Mouse (Mus musculus): ENCODE measurements around the gene Rap1gap2. TPM values are rescaled to one million over a fixed set of nuclear protein-coding genes. Genes with fewer than 3 reads are reported as not detected.
"Not testable (repeated sequence)": the region's sequence is repeated elsewhere in the genome, so short reads cannot be mapped to it uniquely, and the experiment has no call there.

The Rap1gap2 gene
- total RNA-seq, 2 experiments from 2014 or later, result 18.7 to 28.8 TPM

DNA sequence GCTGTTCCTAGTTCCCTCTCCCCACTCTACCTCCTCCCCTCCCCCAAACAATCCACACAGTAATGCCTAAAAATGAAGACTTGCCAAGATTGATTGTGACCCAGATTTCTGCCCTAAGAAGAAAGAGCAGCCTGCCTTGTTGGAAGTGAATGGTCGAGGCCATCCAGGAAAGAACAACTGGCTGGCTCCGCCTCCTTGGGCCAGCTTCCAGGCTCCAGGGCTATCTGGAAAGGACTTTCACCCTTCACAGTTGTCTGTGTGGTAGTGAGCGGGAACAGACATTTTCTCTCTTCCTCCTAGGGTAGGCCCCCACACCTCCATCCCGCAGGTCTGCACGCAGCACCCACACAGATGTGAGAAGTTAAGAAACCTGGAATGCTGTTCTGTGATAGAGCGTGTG, 13.0 kb upstream of the Rap1gap2 start:
- no peak for DNase-seq (ENCODE audit: low spot score in 2 of 2)

DNA sequence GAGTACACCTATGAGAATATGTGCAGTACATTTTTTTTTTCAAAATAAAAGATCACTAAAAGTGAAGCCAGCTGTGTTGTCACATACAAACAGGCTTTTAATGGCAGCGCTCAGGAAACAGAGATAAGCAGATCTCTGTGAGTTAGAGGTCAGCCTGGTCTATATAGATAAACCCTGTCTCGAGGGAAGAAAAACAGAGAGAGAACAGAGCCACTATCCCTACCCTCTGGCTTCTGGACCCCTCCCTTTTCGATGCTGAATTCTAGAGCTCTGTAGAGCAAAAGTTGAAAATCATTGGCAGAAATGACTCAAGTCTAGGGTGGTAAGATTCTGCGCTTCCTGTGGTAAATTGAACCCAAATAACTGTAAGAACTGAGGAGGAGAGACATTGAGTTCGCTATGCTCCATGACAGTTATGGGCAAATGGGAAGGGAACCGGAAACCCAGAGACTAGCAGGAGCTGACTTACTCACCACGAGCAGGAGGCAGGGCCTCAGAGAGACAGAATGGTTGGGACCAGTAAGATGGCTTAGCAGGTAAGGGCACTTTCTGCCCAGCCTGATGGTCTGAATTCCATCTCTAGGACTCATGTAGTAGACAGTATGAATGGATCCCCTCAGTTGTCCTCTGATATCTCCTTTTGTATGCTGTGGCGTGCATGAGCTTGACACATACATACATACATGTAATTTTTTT, 11.4 kb upstream of the Rap1gap2 start:
- DNase-seq (ENCODE audit: low spot score in 2 of 2), result no peak

DNA sequence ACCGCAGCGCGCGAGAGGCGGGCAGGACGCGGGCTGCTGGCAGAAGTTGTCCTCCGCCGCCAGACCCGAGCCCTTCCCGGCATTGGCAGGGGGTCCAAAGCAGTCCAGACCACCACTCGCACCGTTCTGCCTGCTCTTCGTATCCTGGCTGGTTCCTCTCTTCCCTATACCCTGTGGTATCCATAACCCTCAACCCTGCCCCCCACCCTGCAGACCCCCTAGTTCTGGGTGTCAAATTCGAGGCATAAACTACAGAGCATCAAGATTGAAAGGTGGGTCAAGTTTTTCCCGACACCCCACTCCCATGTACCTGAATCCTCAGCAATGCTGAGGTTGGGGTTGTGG, 9.2 kb upstream of the Rap1gap2 start:
- DNase-seq (ENCODE audit: low spot score in 2 of 2), result no peak

DNA sequence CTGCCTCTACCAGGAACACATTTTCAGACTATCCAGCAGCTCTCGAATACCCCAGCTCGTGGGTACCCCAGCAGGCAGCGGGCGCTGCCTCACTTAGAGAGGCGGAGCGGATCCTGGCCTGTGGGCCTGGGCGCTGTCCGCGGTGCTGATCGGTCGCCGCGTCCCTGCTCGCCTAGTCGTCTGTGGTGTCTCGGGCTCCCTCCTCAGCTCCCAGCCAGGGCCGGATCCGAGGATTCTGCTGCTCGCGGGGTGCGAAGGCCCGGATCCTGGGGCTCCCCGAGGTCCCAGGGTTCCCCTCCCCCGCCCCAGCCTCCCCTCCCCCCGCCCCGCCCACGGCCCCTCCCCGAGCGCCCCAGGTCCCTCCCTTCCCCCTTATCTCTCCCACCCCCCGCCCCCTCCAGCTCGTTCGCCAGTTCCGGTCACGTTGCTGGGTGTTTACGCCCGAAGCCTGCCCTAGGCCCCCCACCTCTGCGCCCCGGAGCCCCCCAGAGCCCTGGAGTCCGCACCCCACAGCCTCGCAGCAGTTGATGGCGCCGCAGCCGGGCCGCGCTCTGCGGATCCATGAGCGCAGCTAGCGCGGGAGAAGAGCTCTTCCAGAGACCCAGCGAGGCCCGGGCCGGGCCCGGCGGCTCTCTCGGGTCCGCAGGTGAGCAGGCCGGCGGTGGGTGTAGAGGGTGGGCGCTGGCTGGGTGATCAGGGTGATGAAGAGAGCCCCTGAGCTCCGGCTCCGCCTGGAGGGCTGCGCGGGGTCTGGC, 8.7 kb upstream of the Rap1gap2 start, which contains the start of gene Ccdc92b:
TSS of gene Ccdc92b (plus strand) at position 405 of the 755 bp plus-strand sequence.
- DNase-seq (ENCODE audit: low spot score in 2 of 2), result peak; percentile 66 to 82

DNA sequence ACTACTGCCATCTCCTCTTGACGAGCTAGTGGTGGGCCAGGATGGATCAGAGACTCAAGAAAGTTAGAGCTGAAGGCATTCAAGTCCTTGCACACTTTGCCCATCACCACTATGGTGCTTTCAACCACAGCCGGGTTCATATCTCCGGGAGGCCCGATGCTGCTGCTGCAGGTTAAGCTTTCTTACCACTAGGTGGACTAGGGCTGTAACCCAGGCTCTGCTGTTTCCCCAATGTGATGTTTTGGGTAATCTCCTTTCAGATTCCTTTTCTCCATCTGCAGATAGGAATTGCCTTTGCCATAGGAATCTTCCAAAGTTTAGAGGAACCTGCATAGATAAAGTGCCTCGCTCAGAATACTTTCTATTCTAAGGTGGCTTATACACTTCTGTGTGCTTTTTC, 4.9 kb upstream of the Rap1gap2 start:
- DNase-seq (ENCODE audit: low spot score in 2 of 2), result no peak

DNA sequence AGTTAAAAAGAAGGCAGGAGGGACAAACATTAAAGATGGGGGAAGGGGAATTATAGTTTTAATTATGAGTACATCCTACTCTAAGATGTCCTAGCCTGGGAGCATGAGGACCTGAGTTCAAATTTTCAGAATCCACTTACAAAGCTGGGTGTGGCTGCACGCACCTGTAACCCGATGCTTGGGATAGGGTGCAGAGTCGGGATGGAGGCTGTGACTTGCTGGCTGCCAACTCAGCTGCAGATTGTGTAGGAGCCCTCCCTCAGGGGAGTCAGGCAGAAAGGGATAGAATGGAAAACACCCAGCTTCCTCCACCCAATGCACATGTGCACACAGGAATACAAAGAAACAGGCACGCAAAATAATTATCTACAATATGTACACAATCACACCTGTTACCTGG, 2.7 kb upstream of the Rap1gap2 start:
- DNase-seq (ENCODE audit: low spot score in 2 of 2), result no peak

DNA sequence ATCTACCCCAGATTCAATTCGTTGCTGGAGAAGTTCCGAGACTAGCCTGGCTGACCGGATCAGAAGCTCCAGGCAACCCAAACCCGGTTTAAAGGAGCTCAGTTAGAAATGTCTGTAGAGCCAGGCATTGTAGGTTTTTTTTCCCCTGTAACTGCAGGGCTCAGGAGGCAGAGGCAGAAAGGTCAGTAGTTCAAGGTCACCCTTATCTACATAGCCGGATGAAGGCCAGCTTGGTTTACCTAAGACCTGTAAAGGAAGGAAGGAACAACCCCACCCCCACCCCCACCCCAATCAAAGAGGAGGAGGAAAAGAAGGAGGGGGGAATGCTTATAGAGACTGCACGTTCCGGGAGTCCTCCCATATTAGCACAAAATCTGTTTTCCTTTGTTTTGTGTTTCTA, 722 bp upstream of the Rap1gap2 start:
- DNase-seq (ENCODE audit: low spot score in 2 of 2), result no peak

DNA sequence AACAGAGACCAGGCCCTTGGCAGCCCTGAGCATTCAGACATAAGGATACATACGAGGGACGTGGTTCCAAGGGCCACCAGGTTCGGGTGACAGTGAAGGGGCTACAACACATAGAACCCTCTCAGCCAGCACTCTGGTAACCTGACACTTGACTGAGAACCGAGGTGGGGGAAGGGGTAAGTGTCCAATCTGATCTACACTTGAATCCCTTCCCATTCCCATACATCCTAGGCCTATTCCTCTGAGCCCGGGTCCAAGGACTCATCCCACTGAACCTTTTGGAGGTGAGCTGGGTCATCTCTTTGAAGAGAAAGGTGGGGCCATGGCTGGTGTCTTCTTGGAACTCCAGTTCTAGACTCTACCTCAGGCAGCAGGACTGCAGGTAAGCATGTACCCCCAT, 647 bp downstream of the Rap1gap2 start:
- DNase-seq (ENCODE audit: low spot score in 2 of 2), result no peak

DNA sequence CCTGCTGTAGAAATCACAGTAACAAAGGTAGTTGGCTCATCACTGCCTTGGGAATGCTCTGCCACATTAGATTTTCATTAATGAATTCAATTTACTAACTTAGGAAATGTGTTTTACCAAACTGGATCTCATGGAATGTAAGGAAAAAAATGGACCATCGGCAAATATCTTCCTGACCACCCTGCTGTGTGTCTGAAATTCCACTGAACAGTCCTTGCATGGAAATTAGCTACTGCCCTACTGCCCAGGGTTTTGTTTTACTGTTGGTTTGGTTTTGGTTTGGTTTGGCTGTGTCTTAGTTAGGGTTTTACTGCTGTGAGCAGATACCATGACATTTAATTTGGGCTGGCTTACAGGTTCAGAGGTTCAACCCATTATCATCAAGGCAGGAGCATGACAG, 8.4 kb downstream of the Rap1gap2 start:
- DNase-seq (ENCODE audit: low spot score in 2 of 2), result no peak

DNA sequence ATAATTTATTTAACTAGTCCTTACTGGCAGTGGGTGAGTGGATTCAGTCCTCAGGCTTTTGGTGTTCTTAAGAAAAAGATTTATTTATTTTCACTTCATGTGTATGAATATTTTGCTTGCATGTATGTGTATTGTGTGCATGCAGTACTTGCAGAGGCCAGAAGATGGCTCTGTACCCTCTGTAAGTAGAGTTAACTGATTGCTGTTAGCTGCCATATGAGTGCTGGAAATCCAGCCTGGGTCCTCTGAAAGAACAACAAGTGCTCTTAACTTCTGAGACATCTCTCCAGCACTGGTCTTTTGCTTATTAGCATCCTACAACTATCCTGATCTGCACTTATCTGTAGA, 12.8 kb downstream of the Rap1gap2 start:
- DNase-seq (ENCODE audit: low spot score in 2 of 2), result no peak

DNA sequence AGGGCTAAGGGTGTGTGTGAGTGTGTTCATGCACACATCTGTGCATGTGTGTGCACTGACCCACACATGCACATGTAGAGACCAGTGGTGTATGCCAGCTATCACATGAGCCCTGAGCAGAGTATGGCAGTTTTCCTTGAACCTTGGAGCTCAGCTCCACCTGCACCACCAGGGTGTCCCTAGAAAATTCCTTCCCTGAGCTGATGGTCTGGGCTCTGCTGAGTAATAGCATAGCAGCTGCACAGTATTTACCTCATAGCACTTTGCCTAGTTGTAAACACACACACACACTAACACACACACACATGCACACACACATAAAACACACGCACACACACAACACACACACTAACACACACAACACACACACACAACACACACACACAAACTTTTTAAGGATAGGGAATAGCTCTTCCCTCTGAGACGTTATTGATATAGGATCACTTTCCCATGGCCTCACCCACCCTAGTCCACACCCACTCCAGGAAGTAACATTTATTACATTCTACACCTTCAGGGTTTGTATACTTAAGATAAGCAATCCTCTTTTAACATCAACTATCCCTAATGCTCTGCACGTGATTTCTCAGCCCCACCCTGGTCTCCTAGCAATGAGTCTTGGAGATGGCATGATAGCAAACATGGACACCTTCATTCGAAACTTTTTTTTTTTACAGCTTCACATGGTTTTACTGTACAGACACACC, 13.3 kb downstream of the Rap1gap2 start:
- DNase-seq (ENCODE audit: low spot score in 2 of 2), result no peak

DNA sequence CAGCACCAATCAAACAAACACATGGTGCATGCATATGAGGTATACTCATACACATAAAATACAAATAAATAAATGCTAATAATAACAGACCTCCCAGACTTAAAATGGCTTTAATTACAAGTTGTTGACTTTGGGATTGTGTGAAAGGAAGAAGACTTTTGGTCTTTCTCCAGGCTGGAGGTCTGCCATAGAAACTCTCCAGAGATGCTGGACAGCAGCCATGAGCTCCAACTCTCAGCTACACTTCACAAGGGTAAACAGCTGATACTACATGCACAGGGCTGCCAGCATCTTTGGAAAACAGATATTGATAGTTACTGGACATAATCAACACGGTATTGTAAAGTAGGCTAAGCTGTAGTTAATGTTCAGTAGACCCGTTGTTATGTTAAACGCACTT, 18.5 kb downstream of the Rap1gap2 start:
- DNase-seq (ENCODE audit: low spot score in 2 of 2), result no peak

DNA sequence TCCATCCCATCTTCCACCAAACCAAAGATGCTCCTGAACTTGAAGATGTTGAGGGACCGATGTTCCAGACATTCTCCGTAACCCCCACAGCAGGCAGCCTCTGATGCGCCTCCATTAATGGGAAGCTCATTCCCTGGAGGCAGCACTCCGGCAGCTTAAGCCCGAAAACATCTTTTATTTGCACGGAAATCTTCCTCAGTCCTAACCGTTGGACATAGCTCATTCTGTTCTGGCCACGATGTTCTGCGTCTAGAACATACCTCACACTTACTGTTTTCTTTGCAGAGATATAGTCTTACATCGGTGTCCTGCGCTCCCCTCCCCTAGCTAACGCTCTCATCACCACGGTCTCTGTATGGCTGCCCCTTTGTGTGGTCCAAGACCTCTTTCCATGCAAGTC, 20.0 kb downstream of the Rap1gap2 start:
- no peak for DNase-seq (ENCODE audit: low spot score in 2 of 2)

DNA sequence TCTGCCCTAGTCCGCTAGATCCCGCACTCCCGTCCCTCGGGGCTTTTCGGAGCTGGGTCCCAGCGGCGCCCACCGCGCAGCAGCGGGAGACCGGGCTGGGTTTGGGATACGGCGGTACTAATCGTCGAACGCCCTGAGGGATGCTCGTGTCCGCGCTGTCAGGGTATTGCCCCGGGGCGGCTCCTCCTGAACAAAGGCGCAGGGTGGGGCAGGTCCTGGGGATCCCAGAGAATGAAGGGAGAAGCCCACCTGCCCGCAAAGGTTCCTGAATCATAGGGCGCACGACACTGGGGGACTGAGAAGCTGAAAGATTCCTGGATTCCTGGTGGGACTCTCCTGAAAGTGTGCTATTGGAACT, 20.5 kb downstream of the Rap1gap2 start:
- DNase-seq (ENCODE audit: low spot score in 2 of 2), result no peak

DNA sequence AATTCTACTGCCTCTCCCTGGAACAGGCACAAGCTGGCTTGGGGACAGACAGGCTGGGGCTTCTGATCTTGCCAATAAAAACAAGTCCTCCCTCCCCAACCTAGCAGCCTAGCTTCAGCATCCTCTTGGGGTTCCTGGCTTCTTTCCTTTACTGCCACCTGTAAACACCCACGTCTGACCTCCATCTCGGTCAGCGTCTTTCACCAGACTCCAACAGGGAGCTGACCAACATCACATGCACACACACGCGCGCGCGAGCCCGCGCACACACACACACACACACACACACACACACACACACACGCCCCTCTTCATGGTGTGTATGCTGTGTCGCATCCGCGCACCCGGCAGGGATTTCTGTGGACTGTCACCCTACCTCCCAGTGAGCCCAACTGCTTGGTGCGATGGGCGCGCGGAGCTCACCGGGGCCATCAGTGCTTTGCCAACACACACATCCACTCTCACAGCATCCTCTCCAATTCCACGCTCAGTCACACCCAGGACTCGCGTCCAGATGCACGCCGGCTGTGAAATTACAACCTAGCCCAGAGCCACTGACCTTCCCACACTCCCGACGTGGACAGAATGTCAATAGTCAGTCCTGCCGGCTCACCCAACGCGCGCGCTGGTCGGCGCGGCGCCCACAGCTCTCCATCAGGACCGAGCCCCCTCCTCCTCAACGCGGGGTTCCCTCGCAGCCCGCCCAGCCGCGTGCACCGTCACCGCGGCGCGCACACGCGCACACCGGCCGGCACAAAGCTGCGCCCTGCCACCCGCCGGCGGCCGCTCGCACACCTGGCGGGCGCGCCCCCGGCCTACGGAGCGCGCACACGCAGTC, 21.1 kb downstream of the Rap1gap2 start:
- DNase-seq (ENCODE audit: low spot score in 2 of 2), result no peak

DNA sequence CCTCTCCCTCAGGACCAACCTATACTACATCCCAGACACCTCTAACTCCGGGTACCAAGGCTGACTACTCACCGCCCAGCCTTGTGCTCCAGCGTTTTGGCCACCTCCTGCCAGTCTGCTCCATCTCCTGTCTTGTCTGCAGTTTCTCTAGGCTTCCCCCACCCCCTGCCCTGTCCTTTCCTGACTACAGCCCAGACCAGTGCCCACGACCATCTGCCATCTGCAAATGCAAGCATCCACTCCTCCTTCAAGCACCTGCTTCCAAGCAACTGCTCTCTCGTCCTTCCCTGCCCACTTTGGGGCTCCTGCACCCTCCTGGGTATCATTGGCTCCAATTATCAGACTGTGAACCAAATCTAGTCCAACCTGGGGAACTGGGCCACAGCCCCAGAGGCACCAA, 24.3 kb downstream of the Rap1gap2 start:
- DNase-seq (ENCODE audit: low spot score in 2 of 2), result no peak

DNA sequence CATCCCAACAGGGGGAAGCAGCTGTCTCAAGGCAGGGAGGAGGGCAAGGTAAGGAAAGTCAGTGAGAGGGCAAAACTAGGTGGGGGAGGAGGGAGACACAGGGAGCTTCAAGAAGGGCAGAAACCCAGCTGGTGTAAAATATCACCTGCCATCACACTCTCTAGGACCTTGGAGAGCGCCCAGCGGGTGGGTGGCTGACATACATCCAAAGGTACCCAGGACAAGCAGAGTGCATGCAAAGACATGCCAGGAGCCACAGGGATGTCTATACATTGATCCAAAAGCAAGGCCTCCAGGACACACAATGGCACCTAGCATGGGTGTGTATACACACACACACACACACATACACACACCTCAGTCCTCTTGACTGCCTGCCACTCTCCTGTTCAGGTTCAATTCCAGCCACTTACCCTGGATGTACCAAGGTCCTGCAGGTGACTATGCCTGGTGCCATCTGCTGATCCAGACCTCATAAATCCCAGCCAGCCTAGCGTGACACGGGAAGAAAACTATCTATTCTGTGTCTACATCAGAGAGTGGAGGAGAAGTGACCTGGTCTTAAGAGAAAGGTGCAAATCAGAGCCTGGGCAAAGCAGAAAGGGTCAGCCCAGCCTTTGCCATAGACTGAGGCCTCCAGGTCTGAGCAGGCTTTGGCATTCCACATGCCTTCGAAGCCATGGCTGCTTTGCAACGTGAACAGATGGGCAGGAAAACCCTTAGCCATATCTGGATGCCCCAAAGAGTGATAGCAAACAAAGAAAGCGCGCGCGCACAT, 25.6 kb downstream of the Rap1gap2 start:
- DNase-seq (ENCODE audit: low spot score in 2 of 2), result peak in 1 of 2 experiments; percentile 15

DNA sequence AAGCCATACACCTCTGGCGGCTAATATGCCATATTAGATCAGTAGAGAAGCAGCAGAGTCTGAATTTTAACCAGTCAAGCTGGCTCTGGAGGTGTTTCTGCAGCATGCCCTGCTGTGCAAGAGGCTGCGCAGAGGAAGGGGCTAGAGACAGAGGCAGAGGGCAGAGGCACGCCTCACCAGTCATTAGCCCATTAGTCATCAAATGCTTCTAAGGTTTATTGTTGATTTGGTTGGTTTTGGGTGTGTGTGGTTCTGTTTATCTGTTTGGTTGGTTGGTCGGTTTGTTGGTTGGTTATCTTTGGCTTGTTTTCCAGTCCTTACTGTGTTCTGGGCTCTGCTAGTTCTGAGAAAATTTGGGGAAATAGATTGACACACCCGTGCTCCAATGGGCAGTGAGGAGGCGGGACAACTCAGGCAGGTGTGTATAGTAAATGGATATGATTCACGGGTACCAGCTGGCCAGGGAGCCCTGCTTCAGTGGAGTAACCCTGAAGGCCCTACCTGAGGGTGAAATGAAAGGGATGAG, 26.8 kb downstream of the Rap1gap2 start:
- DNase-seq (ENCODE audit: low spot score in 2 of 2), result no peak

DNA sequence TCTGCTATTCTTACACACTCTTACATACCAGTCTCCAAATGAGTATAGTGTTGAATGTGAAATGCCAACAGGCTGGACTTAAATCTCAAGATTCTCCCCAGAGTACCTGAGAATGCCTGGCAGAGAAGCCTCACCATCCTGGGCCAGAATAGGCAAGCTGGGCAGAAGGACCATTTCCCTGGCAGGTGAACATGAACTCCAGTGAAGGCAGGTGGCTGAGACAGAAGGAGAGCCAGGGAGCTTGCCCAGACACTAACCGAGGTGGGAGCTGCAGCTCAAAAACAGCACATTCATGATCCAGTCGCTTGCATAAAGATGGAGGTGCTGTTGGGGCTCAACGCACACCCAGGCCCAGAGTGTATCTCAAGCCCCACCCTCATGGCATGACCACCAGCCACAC, 28.3 kb downstream of the Rap1gap2 start:
- DNase-seq (ENCODE audit: low spot score in 2 of 2), result no peak

DNA sequence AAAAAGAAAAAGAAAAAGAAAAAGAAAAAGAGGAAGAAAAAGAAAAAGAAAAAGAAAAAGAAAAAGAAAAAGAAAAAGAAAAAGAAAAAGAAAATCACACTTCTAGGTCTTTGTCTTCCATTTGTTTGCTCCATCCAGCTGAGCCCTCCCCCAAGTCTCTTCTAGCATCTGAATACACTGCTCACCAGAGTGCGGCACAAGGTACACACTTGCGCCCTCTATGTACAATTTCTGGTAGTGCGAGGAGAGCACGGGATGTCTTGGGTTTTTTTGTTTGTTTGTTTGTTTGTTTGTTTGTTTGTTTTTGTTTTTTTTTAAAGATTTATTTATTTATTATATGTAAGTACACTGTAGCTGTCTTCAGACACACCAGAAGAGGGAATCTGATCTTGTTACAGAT, 29.4 kb downstream of the Rap1gap2 start:
- DNase-seq (ENCODE audit: low spot score in 2 of 2), result not testable (repeated sequence)

DNA sequence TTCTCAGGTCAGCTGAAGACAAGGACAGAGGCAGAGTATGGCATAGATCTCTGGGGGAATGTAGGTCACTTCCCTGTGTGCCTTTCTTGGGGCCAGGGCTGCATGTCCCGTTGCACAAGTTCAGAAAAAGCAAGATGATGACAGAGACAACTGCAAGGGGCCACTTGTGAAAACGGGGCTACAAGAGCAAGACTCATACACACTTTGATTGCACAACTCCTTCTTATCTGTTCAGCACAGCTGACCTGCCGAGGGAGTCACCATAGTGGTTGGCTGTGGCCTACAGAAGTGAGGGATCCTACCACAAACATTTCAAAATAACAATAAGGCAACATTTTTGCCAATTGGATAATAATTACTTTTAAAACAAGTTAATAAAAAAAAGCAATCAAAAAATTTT, 33.6 kb downstream of the Rap1gap2 start:
- no peak for DNase-seq (ENCODE audit: low spot score in 2 of 2)

Measured in adrenal gland, postnatal 4 days (tissue).